Mouse (Mus musculus) heart, embryonic 14.5 days (tissue): ENCODE measurements at regions not wholly inside any gene's neighbourhood (a gene's known extent, or its start where the extent isn't known, plus 50 kb on each side); places are given as distances from the start of the nearest gene placed in this dataset.

Experiments used
- ATAC-seq: fragments of 200-750 bp; cut with Nextera tagmentation; 2 replicates; pipeline ENCODE4 v1.8.0; 2017; ENCODE audit warnings: low read depth, moderate TSS enrichment; ENCODE audit not compliant: insufficient number of reproducible peaks, insufficient read depth, low FRiP score
- H3K27ac ChIP-seq, 2 experiments: fragments of 200-500 bp in 1 of 2; fragments of 300-500 bp in 1 of 2; sonication (generic) in 1 of 2; replicated peaks in 1 of 2; 2 replicates each; pipeline ENCODE4 v1.5.1; 2012 to 2014; ENCODE audit warnings: low read depth in 2 of 2, low read length in 2 of 2, control low read depth in 1 of 2, mild to moderate bottlenecking in 1 of 2, mixed read lengths in 1 of 2; ENCODE audit not compliant: control insufficient read depth in 1 of 2, insufficient read depth in 1 of 2
- H3K27me3 ChIP-seq: fragments of 300-500 bp; sonication (generic); 2 replicates; pipeline ENCODE4 v1.6.1; 2014; ENCODE audit warnings: mild to moderate bottlenecking, low read length, control low read depth; ENCODE audit not compliant: control insufficient read depth, insufficient read depth
- H3K36me3 ChIP-seq: fragments of 300-500 bp; sonication (generic); 2 replicates; pipeline ENCODE4 v1.6.1; 2014; ENCODE audit warnings: mild to moderate bottlenecking, control low read depth, low read length, mixed read lengths; ENCODE audit not compliant: control insufficient read depth, insufficient read depth
- H3K4me1 ChIP-seq, 2 experiments: fragments of 200-500 bp in 1 of 2; fragments of 300-500 bp in 1 of 2; sonication (generic) in 1 of 2; 2 replicates each; pipeline ENCODE4 v1.6.1; 2012 to 2014; ENCODE audit warnings: low read length in 2 of 2, control low read depth in 1 of 2, mixed read lengths in 1 of 2; ENCODE audit not compliant: control insufficient read depth in 2 of 2, insufficient read depth in 2 of 2
- H3K4me2 ChIP-seq: fragments of 300-500 bp; sonication (generic); 2 replicates; pipeline ENCODE4 v1.6.1; 2014; ENCODE audit warnings: mild to moderate bottlenecking, low read length
- H3K4me3 ChIP-seq, 2 experiments: fragments of 200-500 bp in 1 of 2; fragments of 300-500 bp in 1 of 2; sonication (generic) in 1 of 2; 2 replicates each; pipeline ENCODE4 v1.5.1; 2012 to 2014; ENCODE audit warnings: low read length in 2 of 2, mild to moderate bottlenecking in 2 of 2, control low read depth in 1 of 2, low read depth in 1 of 2, moderate library complexity in 1 of 2; ENCODE audit not compliant: control insufficient read depth in 1 of 2, insufficient read depth in 1 of 2
- H3K9ac ChIP-seq: fragments of 300-500 bp; sonication (generic); 2 replicates; pipeline ENCODE4 v1.6.1; 2014; ENCODE audit warnings: mild to moderate bottlenecking, low read length
- H3K9me3 ChIP-seq: fragments of 300-500 bp; sonication (generic); 2 replicates; pipeline ENCODE4 v1.6.1; 2016; ENCODE audit warnings: low read length, control low read depth; ENCODE audit not compliant: control insufficient read depth
- WGBS: fragments of 180-500 bp; shearing (Covaris S2); extraction: QIAGEN DNeasy Blood & Tissue Kit; methylation state at CpG from one replicate; pipeline ENCODE4 v1.1.7; 2014; 5-methylcytosine and 5-hydroxymethylcytosine counted together

GRCm38 (mm10) chr5:142338051-142338450 lies 63.2 kb upstream of the Foxk1 start:
- no peak overlapping the region for H3K27ac ChIP-seq
- 53% methylated on average over 11 of the region's 11 CpGs for WGBS

GRCm38 (mm10) chr5:142340205-142341025 lies 60.9 kb upstream of the Foxk1 start:
- ATAC-seq, result no peak
- no peaks in the 10 kb centered on the region for H3K27me3 ChIP-seq
- peaks cover 0 to 3% of the 10 kb centered on the region in 2 experiments; a peak in 1 of 4 replicates for H3K4me1 ChIP-seq
- H3K4me2 ChIP-seq, result no peak overlapping the region
- 61% methylated on average over 14 of the region's 14 CpGs for WGBS
- H3K9me3 ChIP-seq, result no peaks in the 10 kb centered on the region
- no peaks in the 10 kb centered on the region for H3K36me3 ChIP-seq
- no peak overlapping the region for H3K4me3 ChIP-seq
- no peak overlapping the region for H3K27ac ChIP-seq
- H3K9ac ChIP-seq, result no peak overlapping the region

More at GRCm38 (mm10) chr5:142338051-142338450, 63.2 kb upstream of the Foxk1 start:
- Histone ChIP-seq H3K9ac (no peak overlapping the region), H3K9me3 (no peaks in the 10 kb centered on the region), H3K4me1 (peaks cover 0 to 3% of the 10 kb centered on the region in 2 experiments; a peak in 1 of 4 replicates), H3K4me2 (no peak overlapping the region), H3K36me3 (no peaks in the 10 kb centered on the region), H3K4me3 (no peak overlapping the region), H3K27me3 (no peaks in the 10 kb centered on the region)
- ATAC-seq, result no peak

- H3K9me3 ChIP-seq, result no peaks in the 10 kb centered on the region
- no peak overlapping the region for H3K9ac ChIP-seq
- 63% methylated on average over 3 of the region's 3 CpGs for WGBS
- H3K4me3 ChIP-seq, result no peak overlapping the region
- H3K4me2 ChIP-seq, result no peak overlapping the region
- ATAC-seq, result no peak
- peaks cover 0 to 3% of the 10 kb centered on the region in 2 experiments; a peak in 1 of 4 replicates for H3K4me1 ChIP-seq
- H3K36me3 ChIP-seq, result no peaks in the 10 kb centered on the region
- no peak overlapping the region for H3K27ac ChIP-seq
- H3K27me3 ChIP-seq, result no peaks in the 10 kb centered on the region
Measured at GRCm38 (mm10) chr5:142341026-142341432, 60.3 kb upstream of the Foxk1 start.

GRCm38 (mm10) chr5:142346454-142346853 lies 54.8 kb upstream of the Foxk1 start:
- H3K27me3 ChIP-seq, result no peaks in the 10 kb centered on the region
- no peaks in the 10 kb centered on the region for H3K4me1 ChIP-seq
- no peak overlapping the region for H3K9ac ChIP-seq
- no peak overlapping the region for H3K4me3 ChIP-seq
- no peak overlapping the region for H3K27ac ChIP-seq
- H3K4me2 ChIP-seq, result no peak overlapping the region
- no peaks in the 10 kb centered on the region; the same call in 1 of the 2 replicates for H3K9me3 ChIP-seq
- no peaks in the 10 kb centered on the region for H3K36me3 ChIP-seq
- no peak for ATAC-seq
- 80% methylated on average over 1 of the region's 1 CpGs for WGBS

- Histone ChIP-seq H3K4me3 (no peak overlapping the region), H3K4me1 (no peaks in the 10 kb centered on the region), H3K9me3 (no peaks in the 10 kb centered on the region; the same call in 1 of the 2 replicates), H3K27ac (no peak overlapping the region), H3K27me3 (no peaks in the 10 kb centered on the region), H3K9ac (no peak overlapping the region), H3K36me3 (no peaks in the 10 kb centered on the region), H3K4me2 (no peak overlapping the region)
- 46% methylated on average over 5 of the region's 5 CpGs for WGBS
- no peak for ATAC-seq
Measured at GRCm38 (mm10) chr5:142350574-142350973, 50.7 kb upstream of the Foxk1 start.
